Mouse (Mus musculus): ENCODE measurements at regions not wholly inside any gene's neighbourhood (a gene's known extent, or its start where the extent isn't known, plus 50 kb on each side); places are given as distances from the start of the nearest gene placed in this dataset.

- no peak overlapping the region for H3K4me2 ChIP-seq (ENCODE audit: low read depth, low read length)
- no peaks in the 10 kb centered on the region for H3K4me1 ChIP-seq (replicated peaks; ENCODE audit: control insufficient read depth, insufficient read depth, low read length)
- H3K27ac ChIP-seq (ENCODE audit: low read length) = no peak overlapping the region
- no peaks in the 10 kb centered on the region for H3K27me3 ChIP-seq (ENCODE audit: control insufficient read depth, insufficient read depth, low read depth, low read length)
- H3K36me3 ChIP-seq (ENCODE audit: control insufficient read depth, insufficient read depth, low read length) = no peaks in the 10 kb centered on the region
- H3K4me3 ChIP-seq (ENCODE audit: low read length) = no peak overlapping the region
- no peaks in the 10 kb centered on the region for H3K9me3 ChIP-seq (ENCODE audit: control insufficient read depth, low read length)
- no peak for ATAC-seq (ENCODE audit: low read depth)
- WGBS = 72% methylated on average over 7 of the region's 7 CpGs
- H3K9ac ChIP-seq (ENCODE audit: low read length) = no peak overlapping the region
These were observed 937.7 kb upstream of the Zeb2 start for GRCm38 (mm10) chr2:46054902-46055301.

DNA sequence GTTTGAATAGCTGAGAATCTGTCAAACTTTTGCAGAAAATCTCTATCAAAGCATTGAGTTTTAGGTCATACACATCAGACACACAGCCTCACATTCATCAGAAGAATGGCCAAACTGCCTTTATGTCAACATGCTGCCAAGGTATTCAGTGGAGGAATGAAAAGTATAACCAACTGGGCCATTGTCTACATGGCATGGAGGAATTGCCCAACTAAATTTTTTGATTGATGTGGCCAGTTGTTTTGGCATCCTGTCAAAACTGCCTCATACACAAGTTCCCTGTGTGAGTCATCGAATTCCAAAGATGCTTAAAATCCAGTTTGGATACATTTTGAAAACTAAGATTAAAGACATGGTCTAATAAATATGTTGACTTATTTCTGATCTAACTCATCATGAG, 904.7 kb upstream of the Zeb2 start:
- Histone ChIP-seq H3K9me3 (ENCODE audit: control insufficient read depth, low read length) (no peaks in the 10 kb centered on the region), H3K27me3 (ENCODE audit: control insufficient read depth, insufficient read depth, low read depth, low read length) (no peaks in the 10 kb centered on the region), H3K4me2 (ENCODE audit: low read depth, low read length) (no peak overlapping the region), H3K27ac (ENCODE audit: low read length) (no peak overlapping the region), H3K36me3 (ENCODE audit: control insufficient read depth, insufficient read depth, low read length) (no peaks in the 10 kb centered on the region), H3K4me1 (replicated peaks; ENCODE audit: control insufficient read depth, insufficient read depth, low read length) (no peaks in the 10 kb centered on the region), H3K9ac (ENCODE audit: low read length) (no peak overlapping the region), H3K4me3 (ENCODE audit: low read length) (no peak overlapping the region)
- ATAC-seq (ENCODE audit: low read depth) = no peak
- WGBS = 69% methylated on average over 1 of the region's 1 CpGs

- H3K4me1 ChIP-seq (replicated peaks; ENCODE audit: control insufficient read depth, insufficient read depth, low read length) = no peaks in the 10 kb centered on the region
- no peaks in the 10 kb centered on the region for H3K9me3 ChIP-seq (ENCODE audit: control insufficient read depth, low read length)
- no peak overlapping the region for H3K4me3 ChIP-seq (ENCODE audit: low read length)
- H3K9ac ChIP-seq (ENCODE audit: low read length) = no peak overlapping the region
- H3K27me3 ChIP-seq (ENCODE audit: control insufficient read depth, insufficient read depth, low read depth, low read length) = no peaks in the 10 kb centered on the region
- no peak overlapping the region for H3K4me2 ChIP-seq (ENCODE audit: low read depth, low read length)
- 61% methylated on average over 3 of the region's 3 CpGs for WGBS
- ATAC-seq (ENCODE audit: low read depth) = no peak
- no peaks in the 10 kb centered on the region for H3K36me3 ChIP-seq (ENCODE audit: control insufficient read depth, insufficient read depth, low read length)
- H3K27ac ChIP-seq (ENCODE audit: low read length) = no peak overlapping the region
These were observed 896.6 kb upstream of the Zeb2 start for GRCm38 (mm10) chr2:46013771-46014269.

GRCm38 (mm10) chr2:46012716-46013115, 895.5 kb upstream of the Zeb2 start:
- no peak for ATAC-seq (ENCODE audit: low read depth)
- Histone ChIP-seq H3K36me3 (ENCODE audit: control insufficient read depth, insufficient read depth, low read length) (no peaks in the 10 kb centered on the region), H3K4me2 (ENCODE audit: low read depth, low read length) (no peak overlapping the region), H3K9ac (ENCODE audit: low read length) (no peak overlapping the region), H3K4me3 (ENCODE audit: low read length) (no peak overlapping the region), H3K27me3 (ENCODE audit: control insufficient read depth, insufficient read depth, low read depth, low read length) (no peaks in the 10 kb centered on the region), H3K4me1 (replicated peaks; ENCODE audit: control insufficient read depth, insufficient read depth, low read length) (no peaks in the 10 kb centered on the region), H3K27ac (ENCODE audit: low read length) (no peak overlapping the region), H3K9me3 (ENCODE audit: control insufficient read depth, low read length) (no peaks in the 10 kb centered on the region)
- WGBS = 77% methylated on average over 1 of the region's 1 CpGs

DNA sequence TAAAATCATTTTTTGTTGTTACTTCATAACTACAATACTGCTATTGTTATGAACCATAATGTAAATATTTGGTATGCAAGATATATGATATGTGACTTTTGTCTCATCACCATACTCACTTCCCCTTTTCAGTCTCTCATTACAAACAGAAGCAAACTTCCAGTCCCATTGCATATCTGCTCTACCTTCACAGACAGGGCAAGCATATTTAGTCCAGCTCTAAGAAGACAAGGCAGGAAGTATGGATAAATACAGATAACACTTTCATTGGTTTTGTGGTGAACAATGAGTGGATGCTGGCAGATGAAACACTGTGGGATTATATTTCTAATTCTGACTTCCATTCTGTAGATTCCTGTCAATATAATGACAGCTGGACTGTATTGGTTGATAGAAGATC, 858.0 kb upstream of the Zeb2 start:
- no peak overlapping the region for H3K9ac ChIP-seq (ENCODE audit: low read length)
- no peak overlapping the region for H3K4me3 ChIP-seq (ENCODE audit: low read length)
- no peaks in the 10 kb centered on the region for H3K27me3 ChIP-seq (ENCODE audit: control insufficient read depth, insufficient read depth, low read depth, low read length)
- no peaks in the 10 kb centered on the region for H3K4me1 ChIP-seq (replicated peaks; ENCODE audit: control insufficient read depth, insufficient read depth, low read length)
- no peak overlapping the region for H3K27ac ChIP-seq (ENCODE audit: low read length)
- H3K9me3 ChIP-seq (ENCODE audit: control insufficient read depth, low read length) = no peaks in the 10 kb centered on the region
- H3K4me2 ChIP-seq (ENCODE audit: low read depth, low read length) = no peak overlapping the region
- no peaks in the 10 kb centered on the region for H3K36me3 ChIP-seq (ENCODE audit: control insufficient read depth, insufficient read depth, low read length)
- ATAC-seq (ENCODE audit: low read depth) = no peak

DNA sequence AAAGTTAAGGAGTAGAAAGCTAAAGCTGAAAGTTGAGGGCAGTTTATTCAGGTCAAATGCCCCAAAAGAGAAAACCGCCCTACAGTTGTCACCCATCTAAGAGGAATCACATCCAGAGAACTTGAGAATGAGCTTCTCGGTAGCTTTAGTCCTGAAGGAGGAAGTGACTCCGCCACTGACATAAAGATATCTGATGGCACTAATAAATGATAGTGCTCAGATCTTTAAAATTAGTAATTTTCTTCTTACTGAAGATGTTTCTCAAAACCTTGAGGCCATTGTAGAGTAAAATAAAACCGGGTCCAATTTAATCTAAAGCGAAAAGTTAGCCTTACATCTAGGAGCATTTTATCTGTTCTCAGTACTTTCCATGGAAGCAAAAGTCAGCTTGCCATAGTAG, 851.4 kb upstream of the Zeb2 start:
- no peak overlapping the region for H3K27ac ChIP-seq (ENCODE audit: low read length)
- no peaks in the 10 kb centered on the region for H3K4me1 ChIP-seq (replicated peaks; ENCODE audit: control insufficient read depth, insufficient read depth, low read length)
- ATAC-seq (ENCODE audit: low read depth) = no peak
- H3K27me3 ChIP-seq (ENCODE audit: control insufficient read depth, insufficient read depth, low read depth, low read length) = no peaks in the 10 kb centered on the region
- H3K9ac ChIP-seq (ENCODE audit: low read length) = no peak overlapping the region
- H3K36me3 ChIP-seq (ENCODE audit: control insufficient read depth, insufficient read depth, low read length) = no peaks in the 10 kb centered on the region
- no peaks in the 10 kb centered on the region for H3K9me3 ChIP-seq (ENCODE audit: control insufficient read depth, low read length)
- WGBS = 85% methylated on average over 5 of the region's 5 CpGs
- no peak overlapping the region for H3K4me2 ChIP-seq (ENCODE audit: low read depth, low read length)
- H3K4me3 ChIP-seq (ENCODE audit: low read length) = no peak overlapping the region

DNA sequence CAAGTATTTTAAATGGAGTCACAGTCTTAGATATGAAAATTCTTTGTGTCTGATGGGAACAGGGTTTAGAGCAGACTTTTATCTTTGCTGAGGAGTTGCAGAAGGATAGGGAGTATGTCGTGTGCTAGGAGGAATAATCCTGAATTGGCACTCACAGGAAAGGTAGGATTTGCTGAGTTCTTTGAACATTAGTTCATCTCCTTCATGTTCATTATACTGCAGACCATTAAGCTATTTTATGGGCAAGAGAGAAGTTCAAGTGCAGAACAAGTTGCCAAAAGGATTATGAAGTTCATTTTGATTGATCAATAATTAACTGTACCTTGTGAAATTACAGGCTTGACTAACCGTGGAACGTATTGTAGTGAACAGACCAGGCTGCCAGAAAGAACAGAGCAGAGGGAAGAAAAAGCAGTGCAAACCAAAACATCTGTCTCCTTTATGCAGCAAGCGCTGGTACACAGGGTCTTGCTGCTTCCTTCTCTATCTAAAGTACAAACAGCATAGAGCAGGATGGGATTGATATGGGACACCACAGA, 839.7 kb upstream of the Zeb2 start:
- H3K27ac ChIP-seq (ENCODE audit: low read length) = no peak overlapping the region
- H3K4me3 ChIP-seq (ENCODE audit: low read length) = no peak overlapping the region
- ATAC-seq (ENCODE audit: low read depth) = no peak
- no peak overlapping the region for H3K4me2 ChIP-seq (ENCODE audit: low read depth, low read length)
- H3K9me3 ChIP-seq (ENCODE audit: control insufficient read depth, low read length) = no peaks in the 10 kb centered on the region
- H3K27me3 ChIP-seq (ENCODE audit: control insufficient read depth, insufficient read depth, low read depth, low read length) = no peaks in the 10 kb centered on the region
- no peak overlapping the region for H3K9ac ChIP-seq (ENCODE audit: low read length)
- no peaks in the 10 kb centered on the region for H3K36me3 ChIP-seq (ENCODE audit: control insufficient read depth, insufficient read depth, low read length)
- no peaks in the 10 kb centered on the region for H3K4me1 ChIP-seq (replicated peaks; ENCODE audit: control insufficient read depth, insufficient read depth, low read length)
- WGBS = 74% methylated on average over 4 of the region's 4 CpGs

- WGBS = 65% methylated on average over 1 of the region's 1 CpGs
These were observed 831.6 kb upstream of the Zeb2 start for GRCm38 (mm10) chr2:45948758-45949157.

DNA sequence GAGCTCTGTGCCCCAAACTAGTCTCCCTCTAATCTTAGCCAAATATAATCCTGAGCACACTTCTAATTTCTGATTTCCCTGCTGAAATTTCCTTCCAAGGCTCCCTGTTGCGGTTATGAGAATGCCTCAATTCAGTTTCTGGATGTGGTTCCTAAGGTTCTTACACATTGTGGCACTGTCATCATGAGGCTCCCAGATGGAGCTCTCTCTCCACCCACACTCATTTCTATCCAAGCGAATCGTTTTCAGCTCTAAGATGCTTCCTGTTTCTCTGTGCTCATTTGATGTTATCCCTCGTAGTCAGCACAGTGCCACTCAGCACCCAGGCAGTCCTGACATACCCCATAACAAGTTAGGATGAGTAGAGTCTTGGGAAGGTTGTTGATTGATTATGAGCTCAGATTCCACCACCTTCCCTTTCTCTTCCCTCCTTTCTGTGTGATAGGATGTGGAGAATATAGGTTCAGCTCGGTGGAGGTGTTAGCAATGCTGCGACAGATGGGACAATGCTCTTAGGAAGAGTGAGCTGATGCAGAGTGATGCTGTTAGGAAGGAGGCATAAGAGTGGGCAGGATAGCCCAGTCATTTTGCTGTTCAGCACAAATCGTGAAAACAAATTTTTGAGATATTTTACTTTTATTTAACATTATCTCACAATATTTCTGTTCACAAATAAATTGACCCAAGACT, 808.7 kb upstream of the Zeb2 start:
- Histone ChIP-seq H3K36me3 (ENCODE audit: control insufficient read depth, insufficient read depth, low read length) (no peaks in the 10 kb centered on the region), H3K9ac (ENCODE audit: low read length) (no peak overlapping the region), H3K27me3 (ENCODE audit: control insufficient read depth, insufficient read depth, low read depth, low read length) (no peaks in the 10 kb centered on the region), H3K4me2 (ENCODE audit: low read depth, low read length) (no peak overlapping the region), H3K4me1 (replicated peaks; ENCODE audit: control insufficient read depth, insufficient read depth, low read length) (no peaks in the 10 kb centered on the region), H3K4me3 (ENCODE audit: low read length) (no peak overlapping the region), H3K27ac (ENCODE audit: low read length) (no peak overlapping the region), H3K9me3 (ENCODE audit: control insufficient read depth, low read length) (no peaks in the 10 kb centered on the region)
- ATAC-seq (ENCODE audit: low read depth) = no peak
- 70% methylated on average over 7 of the region's 7 CpGs for WGBS

More at GRCm38 (mm10) chr2:45948758-45949157, 831.6 kb upstream of the Zeb2 start:
- Histone ChIP-seq H3K9me3 (ENCODE audit: control insufficient read depth, low read length) (no peaks in the 10 kb centered on the region), H3K4me1 (replicated peaks; ENCODE audit: control insufficient read depth, insufficient read depth, low read length) (no peaks in the 10 kb centered on the region), H3K27me3 (ENCODE audit: control insufficient read depth, insufficient read depth, low read depth, low read length) (no peaks in the 10 kb centered on the region), H3K9ac (ENCODE audit: low read length) (no peak overlapping the region), H3K4me3 (ENCODE audit: low read length) (no peak overlapping the region), H3K36me3 (ENCODE audit: control insufficient read depth, insufficient read depth, low read length) (no peaks in the 10 kb centered on the region), H3K27ac (ENCODE audit: low read length) (no peak overlapping the region), H3K4me2 (ENCODE audit: low read depth, low read length) (no peak overlapping the region)
- ATAC-seq (ENCODE audit: low read depth) = no peak
